Mouse (Mus musculus) Patski (cell line): Measurements from ENCODE around the gene Nrarp. TPM values are rescaled to one million over a fixed set of nuclear protein-coding genes. Genes with fewer than 3 reads are reported as not detected.

ENCODE experiments used
- ATAC-seq: fragments of 100-300 bp; one replicate; pipeline ENCODE4 v1.8.0; 2021
- CTCF ChIA-PET: fragments of 350-600 bp; sonication (Branson Sonifier 250); formaldehyde crosslinking; loops from one replicate; lab custom pipeline; 2022; ENCODE audit warnings: inconsistent platforms; lab: Charles Lee
- POLR2A ChIA-PET: fragments of 350-600 bp; sonication (Branson Sonifier 250); formaldehyde crosslinking; loops from one replicate; lab custom pipeline; 2022; ENCODE audit warnings: antibody characterized with exemption, inconsistent platforms; lab: Charles Lee
- DNase-seq: peaks from one replicate; pipeline ENCODE4 v3.0.0-alpha.2; 2011; ENCODE audit warnings: low read depth, low spot score
- H3K27me3 ChIP-seq: fragments of 371-371 bp; one replicate; pipeline ENCODE4 v1.5.1; 2021
- CTCF ChIP-seq: fragments of 100-300 bp; IDR thresholded peaks from one replicate; pipeline ENCODE4 v1.5.1; 2021
- in situ Hi-C: fragments of 300-500 bp; cut with MboI; formaldehyde crosslinking; loops from 3 replicates; pipeline ENCODE4 v1.11.1; 2018; ENCODE audit warnings: low pct_unique_long_range_greater_than_20kb, mixed read lengths
- polyA plus RNA-seq: library from polyadenylated mRNA; unstranded; gene quantifications from one replicate; pipeline ENCODE4 v1.2.3, GENCODE M21; 2021

The Nrarp gene
- polyA plus RNA-seq, 1 experiment from 2014 or later = 0.12 TPM

DNA sequence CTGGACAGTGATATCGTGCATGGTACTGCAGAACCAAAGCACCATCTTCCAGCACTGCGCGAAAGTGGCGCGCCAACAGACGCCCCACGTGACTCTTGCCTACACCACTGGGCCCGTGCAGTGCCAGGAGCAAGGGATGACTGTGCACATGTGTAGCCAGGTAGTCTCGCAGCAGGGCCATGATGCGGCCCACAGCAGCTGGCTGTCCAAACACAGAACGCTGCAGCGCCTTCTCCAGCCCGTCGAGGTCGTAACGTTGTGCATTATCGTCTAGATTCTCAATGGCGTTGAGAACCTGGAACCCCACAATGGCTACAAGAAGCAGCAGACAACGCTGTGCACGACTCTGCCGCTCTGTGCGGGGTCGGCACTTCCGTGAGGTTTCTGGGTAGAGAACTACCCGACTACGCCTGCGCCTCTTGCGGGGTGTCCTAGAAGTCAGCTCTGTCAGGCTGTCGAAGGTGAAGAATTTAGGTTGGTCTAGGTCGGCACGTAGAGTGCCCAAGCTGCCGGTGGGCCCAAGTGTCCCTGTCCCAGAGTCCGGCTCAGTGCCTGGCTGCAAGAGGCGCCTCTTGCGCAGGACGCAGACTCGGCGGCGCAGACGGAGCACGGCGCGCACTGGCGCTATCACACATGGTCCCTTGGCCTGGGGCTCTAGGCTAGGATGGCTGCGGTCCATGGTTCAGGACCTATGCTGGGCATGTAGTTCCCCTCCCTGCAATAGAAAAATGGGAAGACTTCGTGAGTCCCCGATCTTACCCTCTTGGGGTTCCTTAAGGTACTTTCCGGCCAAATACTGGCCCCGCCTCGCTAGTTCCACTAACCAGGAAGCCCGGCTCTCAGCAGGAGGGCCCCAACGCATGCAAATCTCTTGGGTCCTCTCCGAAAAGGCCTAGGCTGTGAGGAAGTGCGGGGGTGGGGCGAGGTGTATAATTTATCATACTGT, 14.9 kb downstream of the Nrarp start:
- in situ Hi-C loops = no loop called here
- ChIA-PET CTCF (interaction anchor here (2.0 to 2.2 kb wide), 4 partner anchors 8 to 77 kb away, joined by 6 to 25 read pairs (median 12); partner anchors contain the start of genes Anapc2 and Ssna1), POLR2A (interaction anchor here (1.1 to 1.7 kb wide), 2 partner anchors 32 kb away, joined by 3 to 4 read pairs; no protein-coding TSS in a partner anchor)
- no peak for DNase-seq
- TF ChIP-seq CTCF = no peak
- no peaks in the 10 kb centered on the region for H3K27me3 ChIP-seq
- no peak for ATAC-seq

- ATAC-seq = peak; percentile 10
- POLR2A ChIA-PET = interaction anchor here (0.9 kb wide), 1 partner anchor 14 kb away, joined by 3 read pairs; no protein-coding TSS in a partner anchor
- no peak for DNase-seq
- H3K27me3 ChIP-seq = no peaks in the 10 kb centered on the region
- no peak for TF ChIP-seq CTCF
- CTCF ChIA-PET = interaction anchor here (1.1 to 2.1 kb wide), 4 partner anchors 10 to 76 kb away, joined by 5 to 16 read pairs (median 6); partner anchors contain the start of genes Anapc2 and Ssna1
- in situ Hi-C loops = no loop called here
Observed at GRCm38 (mm10) chr2:25196172-25196954, 15.8 kb downstream of the Nrarp start, which contains the start of gene Tor4a. Gene Tor4a (minus strand): TSS chr2:25196886.

DNA sequence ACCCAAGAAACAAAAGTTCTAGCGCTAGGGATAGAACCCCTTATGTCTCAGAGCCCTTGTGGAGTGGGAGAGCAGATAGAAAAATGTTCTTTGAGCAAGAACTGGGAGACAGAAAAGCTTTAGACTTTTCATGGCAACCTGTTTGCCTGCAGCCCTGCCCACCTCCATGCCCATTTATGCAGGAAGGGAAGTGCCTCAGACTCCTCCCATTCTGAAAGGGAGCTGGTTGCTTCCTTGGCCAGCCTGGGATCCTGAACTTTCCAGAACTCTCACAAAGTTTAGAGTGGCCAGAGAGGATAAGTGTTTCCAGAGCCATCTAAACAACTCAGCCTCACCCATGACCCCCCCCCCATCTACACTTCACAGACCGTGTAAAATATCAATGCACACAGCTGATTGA, 16.6 kb downstream of the Nrarp start:
- H3K27me3 ChIP-seq = no peaks in the 10 kb centered on the region
- ATAC-seq = no peak
- in situ Hi-C loops = no loop called here
- no peak for DNase-seq
- POLR2A ChIA-PET = interaction anchor here (0.8 to 1.2 kb wide), 3 partner anchors 13 to 30 kb away, joined by 3 to 13 read pairs (median 3); no protein-coding TSS in a partner anchor
- TF ChIP-seq CTCF = no peak
- CTCF ChIA-PET = interaction anchor here (0.9 to 2.1 kb wide), 5 partner anchors 10 to 76 kb away, joined by 3 to 16 read pairs (median 6); partner anchors contain the start of genes Anapc2 and Ssna1

GRCm38 (mm10) chr2:25197946-25198345, 17.4 kb downstream of the Nrarp start:
- H3K27me3 ChIP-seq = no peaks in the 10 kb centered on the region
- CTCF ChIA-PET = interaction anchor here (0.9 to 2.1 kb wide), 5 partner anchors 11 to 75 kb away, joined by 3 to 16 read pairs (median 5); partner anchors contain the start of genes Anapc2 and Ssna1
- in situ Hi-C loops = no loop called here
- POLR2A ChIA-PET = interaction anchor here (0.8 to 1.2 kb wide), 2 partner anchors 12 to 29 kb away, joined by 3 to 13 read pairs; no protein-coding TSS in a partner anchor
- ATAC-seq = no peak
- no peak for TF ChIP-seq CTCF
- no peak for DNase-seq

DNA sequence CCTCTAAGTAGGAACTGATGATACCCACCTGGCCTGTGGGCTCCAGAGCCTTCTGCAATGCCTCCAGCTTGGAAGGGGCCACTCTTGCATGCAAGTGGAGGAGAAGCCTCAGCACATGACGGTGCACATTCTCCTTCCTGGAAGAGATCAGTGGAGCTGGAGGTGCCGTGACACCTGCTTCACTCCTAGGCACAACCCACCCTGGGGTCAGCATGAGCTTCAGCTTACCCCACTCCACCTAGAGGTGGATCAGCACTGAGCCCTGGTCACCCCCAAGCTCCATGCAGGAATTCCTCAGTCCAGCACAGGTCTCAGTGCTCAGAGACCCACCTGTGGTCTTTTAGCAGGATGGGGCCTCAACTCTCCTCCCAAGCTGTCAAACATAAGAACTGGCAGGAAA, 20.1 kb downstream of the Nrarp start:
- no peak for TF ChIP-seq CTCF
- DNase-seq (no peak), ATAC-seq (no peak)
- no peaks in the 10 kb centered on the region for H3K27me3 ChIP-seq
- POLR2A ChIA-PET = no interaction called here
- CTCF ChIA-PET = no interaction called here
- in situ Hi-C loops = no loop called here

DNA sequence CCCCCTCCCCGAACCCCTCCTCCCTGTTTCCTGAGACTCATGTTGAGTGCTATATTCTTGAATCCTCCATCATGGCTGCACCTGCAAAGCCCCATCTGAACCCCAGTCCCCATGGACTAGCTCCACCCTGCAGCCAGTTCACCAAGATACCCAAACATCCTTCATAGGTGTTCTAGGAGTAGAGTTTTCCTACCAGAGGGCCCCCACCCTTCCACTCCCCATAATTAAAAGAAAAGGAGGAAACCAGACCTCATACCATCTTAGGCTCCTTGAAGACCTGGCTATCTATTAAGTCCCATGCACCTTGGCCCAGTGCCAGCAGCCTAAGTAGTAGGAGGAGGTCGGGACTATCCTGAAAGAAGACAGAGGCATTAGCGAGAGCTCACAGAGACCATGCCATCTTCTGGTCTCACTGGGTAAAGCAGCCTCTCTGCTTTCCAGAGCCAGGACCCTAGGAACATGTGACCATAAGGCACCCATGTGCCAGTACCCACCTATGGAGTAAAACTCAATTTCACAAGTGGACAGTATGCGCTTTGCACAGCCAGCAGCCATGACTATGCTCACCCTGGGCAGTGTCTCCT, 23.2 kb downstream of the Nrarp start:
- no peaks in the 10 kb centered on the region for H3K27me3 ChIP-seq
- no peak for ATAC-seq
- no peak for TF ChIP-seq CTCF
- CTCF ChIA-PET = interaction anchor here (1.4 to 6.6 kb wide), 3 partner anchors 9 to 24 kb away, joined by 3 to 29 read pairs (median 9); no protein-coding TSS in a partner anchor
- POLR2A ChIA-PET = interaction anchor here (0.6 kb wide), 1 partner anchor 116 kb away, joined by 3 read pairs; no protein-coding TSS in a partner anchor
- in situ Hi-C loops = no loop called here
- no peak for DNase-seq

- no peak for ATAC-seq
- no peak for TF ChIP-seq CTCF
Observed at GRCm38 (mm10) chr2:25207593-25207992, 27.0 kb downstream of the Nrarp start.

GRCm38 (mm10) chr2:25210686-25211085, 30.1 kb downstream of the Nrarp start:
- ChIA-PET POLR2A (interaction anchor here (0.6 to 1.4 kb wide), 5 partner anchors 9 to 261 kb away, joined by 3 to 5 read pairs (median 3); partner anchors contain the start of genes Tor4a, Tubb4b and Zmynd19), CTCF (interaction anchor here (1.2 to 2.6 kb wide), 5 partner anchors 10 to 19 kb away, joined by 3 to 14 read pairs (median 5); partner anchors contain the start of gene Tor4a)
- no peak for TF ChIP-seq CTCF
- in situ Hi-C loops = no loop called here
- DNase-seq = no peak
- H3K27me3 ChIP-seq = no peaks in the 10 kb centered on the region
- no peak for ATAC-seq

More at GRCm38 (mm10) chr2:25207593-25207992, 27.0 kb downstream of the Nrarp start:
- CTCF ChIA-PET = interaction anchor here (2.4 to 6.6 kb wide), 2 partner anchors 11 to 20 kb away, joined by 6 to 29 read pairs; partner anchors contain the start of gene Tor4a
- POLR2A ChIA-PET = no interaction called here
- in situ Hi-C loops = no loop called here
- DNase-seq = no peak
- H3K27me3 ChIP-seq = no peaks in the 10 kb centered on the region

- CTCF ChIA-PET = interaction anchor here (1.3 to 2.6 kb wide), 3 partner anchors 10 to 18 kb away, joined by 4 to 14 read pairs (median 5); no protein-coding TSS in a partner anchor
- no peaks in the 10 kb centered on the region for H3K27me3 ChIP-seq
- peak; percentile 71 for ATAC-seq
- no peak for TF ChIP-seq CTCF
- DNase-seq = no peak
- in situ Hi-C loops = no loop called here
- POLR2A ChIA-PET = interaction anchor here (1.0 to 1.2 kb wide), 2 partner anchors 10 to 13 kb away, joined by 5 read pairs; partner anchors contain the start of gene Tubb4b
Observed at GRCm38 (mm10) chr2:25211121-25211670, 30.6 kb downstream of the Nrarp start, which contains the start of gene Nelfb. Gene Nelfb (minus strand): TSS chr2:25211489.
